Mouse (Mus musculus) adrenal gland, postnatal 36 days (tissue): ENCODE results near the gene Arsj. TPM values are rescaled to one million over a fixed set of nuclear protein-coding genes. Genes with fewer than 3 reads are reported as not detected.

Source experiments
- DNase-seq, 2 experiments: peaks; one replicate each; pipeline ENCODE4 v3.0.0; 2021; ENCODE audit warnings: mixed read lengths in 1 of 2
- total RNA-seq, 2 experiments: library from RNA; stranded (reverse); gene quantifications; 2 replicates each; pipeline ENCODE4 v1.2.3; 2021

The Arsj gene
- total RNA-seq, 2 experiments from 2014 or later = 0.10 to 0.33 TPM

- peak; percentile 64 to 80 for DNase-seq
These were observed 39.4 kb downstream of the Arsj start for GRCm38 (mm10) chr3:126402836-126403235.

- DNase-seq = no peak
These were observed 40.7 kb downstream of the Arsj start for GRCm38 (mm10) chr3:126404199-126404598.

- DNase-seq = no peak
These were observed 67.1 kb downstream of the Arsj start for GRCm38 (mm10) chr3:126430524-126431064.

GRCm38 (mm10) chr3:126439331-126439730, 75.8 kb downstream of the Arsj start:
- no peak for DNase-seq

GRCm38 (mm10) chr3:126449058-126449457, 85.6 kb downstream of the Arsj start:
- no peak for DNase-seq

GRCm38 (mm10) chr3:126449515-126449914, 86.0 kb downstream of the Arsj start:
- no peak for DNase-seq

GRCm38 (mm10) chr3:126455787-126456482, 92.5 kb downstream of the Arsj start:
- DNase-seq = no peak

- DNase-seq = no peak
These were observed 99.8 kb downstream of the Arsj start for GRCm38 (mm10) chr3:126463119-126463815.

GRCm38 (mm10) chr3:126464262-126464661, 100.8 kb downstream of the Arsj start:
- no peak for DNase-seq

Other genes starting within 250 kb of the Arsj start
- gene Camk2d, start 232.6 kb downstream of the Arsj start, total RNA-seq = 10 to 100 TPM; 96.8 to 97.2 TPM